Mouse (Mus musculus) cerebellum, adult 11-12 months (tissue): ENCODE results near the gene Mtm1.
"Not testable (repeated sequence)": the region's sequence is repeated elsewhere in the genome, so short reads cannot be mapped to it uniquely, and the experiment has no call there.

Experiments
- DNase-seq: peaks from one replicate; pipeline ENCODE4 v3.0.0; 2022

The Mtm1 gene

GRCm38 (mm10) chrX:71294191-71294590, 83.6 kb downstream of the Mtm1 start:
- DNase-seq, result no peak

DNA sequence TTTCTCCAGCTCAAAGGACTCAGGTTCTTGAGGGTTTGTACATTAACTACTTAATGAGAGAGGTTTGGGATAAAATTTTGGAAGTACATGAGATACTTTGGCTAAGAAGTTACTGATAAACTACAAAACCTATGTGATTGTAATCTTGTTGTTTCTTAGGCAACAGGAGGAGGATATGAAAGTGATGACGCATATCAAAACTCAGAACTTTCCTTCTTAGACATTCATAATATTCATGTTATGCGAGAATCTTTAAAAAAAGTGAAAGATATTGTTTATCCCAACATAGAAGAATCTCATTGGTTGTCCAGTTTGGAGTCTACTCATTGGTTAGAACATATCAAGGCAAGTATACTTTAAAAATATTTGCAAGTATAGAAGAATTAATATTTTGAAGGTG, 85.4 kb downstream of the Mtm1 start:
- no peak for DNase-seq

- no peak for DNase-seq
These were observed 91.6 kb downstream of the Mtm1 start for GRCm38 (mm10) chrX:71302148-71302547.

- DNase-seq, result peak; percentile 51
These were observed 100.7 kb downstream of the Mtm1 start for GRCm38 (mm10) chrX:71311229-71311628.

DNA sequence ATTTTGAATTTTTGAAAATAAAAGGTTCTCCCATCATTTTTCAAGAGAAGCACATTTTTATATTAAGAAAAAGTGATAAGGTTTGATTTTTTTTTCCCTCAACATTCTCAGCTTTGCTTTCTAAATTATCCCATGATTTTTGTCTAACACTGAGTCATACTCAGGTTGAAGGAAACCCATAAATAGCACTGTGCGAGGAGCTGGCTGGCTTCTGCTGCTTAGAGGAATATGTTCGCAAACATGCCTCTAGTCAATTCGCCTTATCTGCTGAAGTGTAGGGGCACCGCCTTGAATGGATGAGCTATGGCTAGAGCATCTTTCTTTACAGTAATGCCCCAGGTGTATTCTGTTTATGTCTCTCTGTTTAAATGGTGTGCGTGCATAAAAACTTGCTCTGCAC, 103.8 kb downstream of the Mtm1 start:
- no peak for DNase-seq

- DNase-seq, result no peak
These were observed 141.5 kb downstream of the Mtm1 start for GRCm38 (mm10) chrX:71352033-71352432.

GRCm38 (mm10) chrX:71355331-71355730, 144.8 kb downstream of the Mtm1 start:
- DNase-seq, result no peak

GRCm38 (mm10) chrX:71361793-71362192, 151.2 kb downstream of the Mtm1 start:
- DNase-seq, result not testable (repeated sequence)

DNA sequence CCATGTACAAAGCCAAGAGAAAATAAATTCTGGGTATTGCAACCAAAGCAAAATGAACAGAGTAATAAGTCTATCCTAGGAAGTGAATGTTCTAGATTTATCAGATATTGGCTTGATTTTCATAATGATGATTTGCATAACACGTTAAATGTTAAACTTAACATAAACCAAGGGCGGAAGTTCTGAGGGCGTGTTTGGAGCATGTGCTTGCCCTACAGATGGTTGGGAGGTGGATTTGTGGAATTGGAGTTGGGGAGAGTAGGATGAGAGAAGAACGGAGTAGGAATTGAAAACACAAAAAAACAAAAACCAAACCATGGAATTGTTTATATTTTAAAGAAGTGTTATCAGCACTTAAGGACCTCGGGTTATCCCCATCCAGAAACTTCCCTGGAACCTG, 153.5 kb downstream of the Mtm1 start:
- DNase-seq, result no peak

GRCm38 (mm10) chrX:71364554-71364991, 154.0 kb downstream of the Mtm1 start, which contains the start of gene Mtmr1:
Mtmr1 (plus strand) TSS chrX:71364760.
- DNase-seq, result peak; percentile 85

DNA sequence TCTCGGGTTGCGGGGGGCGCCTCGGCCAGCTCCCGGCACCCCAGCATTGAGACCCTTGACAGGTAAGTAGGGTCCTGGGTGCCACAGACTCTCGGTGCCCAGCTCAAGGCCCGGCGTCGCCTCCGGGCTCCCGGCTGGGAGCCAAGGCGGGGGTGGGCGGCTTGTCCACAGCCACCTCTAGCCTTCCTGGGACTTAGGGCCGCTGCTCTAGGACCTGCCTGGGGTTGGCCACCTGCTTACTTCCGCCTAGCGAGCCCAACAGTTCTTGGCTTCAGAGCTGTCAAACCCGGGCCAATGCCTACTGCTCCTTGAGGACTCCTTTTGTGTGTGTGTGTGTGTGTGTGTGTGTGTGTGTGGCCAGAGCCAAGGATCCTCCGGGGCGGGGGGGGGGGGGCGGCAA, 154.4 kb downstream of the Mtm1 start:
- DNase-seq, result peak; percentile 72
